Mouse (Mus musculus): ENCODE measurements around the gene Tbxa2r. TPM values are rescaled to one million over a fixed set of nuclear protein-coding genes. Genes with fewer than 3 reads are reported as not detected.

Gene Tbxa2r
- total RNA-seq (2021) = 1 to 10 TPM in 1 of 2 experiments, under 1 TPM in 1; 0.74 to 1.0 TPM
- long read RNA-seq, partial matches to known transcripts = 1 of 3 reads
- long read RNA-seq, other reads (novel, unspliced or antisense) = 0 of 3 reads

GRCm38 (mm10) chr10:81328386-81328785 is at the start of gene Tbxa2r:
Gene Tbxa2r, plus strand, starts transcription at chr10:81328731.
- DNase-seq (ENCODE audit: low spot score in 2 of 2) = no peak

GRCm38 (mm10) chr10:81279496-81279895 is 49.0 kb upstream of the Tbxa2r start:
- no peak for DNase-seq (ENCODE audit: low spot score in 2 of 2)

- DNase-seq (ENCODE audit: low spot score in 2 of 2) = no peak
Measured at GRCm38 (mm10) chr10:81284189-81284588, 44.3 kb upstream of the Tbxa2r start.

GRCm38 (mm10) chr10:81284719-81285118 is 43.8 kb upstream of the Tbxa2r start:
- no peak for DNase-seq (ENCODE audit: low spot score in 2 of 2)

GRCm38 (mm10) chr10:81285694-81286450 is 42.7 kb upstream of the Tbxa2r start:
- peak; percentile 67 to 81 for DNase-seq (ENCODE audit: low spot score in 2 of 2)

- DNase-seq (ENCODE audit: low spot score in 2 of 2) = no peak
Measured at GRCm38 (mm10) chr10:81286586-81286985, 41.9 kb upstream of the Tbxa2r start.

- no peak for DNase-seq (ENCODE audit: low spot score in 2 of 2)
Measured at GRCm38 (mm10) chr10:81287513-81288157, 40.9 kb upstream of the Tbxa2r start.

- no peak for DNase-seq (ENCODE audit: low spot score in 2 of 2)
Measured at GRCm38 (mm10) chr10:81288601-81289000, 39.9 kb upstream of the Tbxa2r start.

- peak in 1 of 2 experiments; percentile 81 for DNase-seq (ENCODE audit: low spot score in 2 of 2)
Measured at GRCm38 (mm10) chr10:81289278-81289677, 39.3 kb upstream of the Tbxa2r start.

- no peak for DNase-seq (ENCODE audit: low spot score in 2 of 2)
Measured at GRCm38 (mm10) chr10:81289811-81290210, 38.7 kb upstream of the Tbxa2r start.

- no peak for DNase-seq (ENCODE audit: low spot score in 2 of 2)
Measured at GRCm38 (mm10) chr10:81290698-81291460, 37.7 kb upstream of the Tbxa2r start.

- DNase-seq (ENCODE audit: low spot score in 2 of 2) = no peak
Measured at GRCm38 (mm10) chr10:81291511-81292104, 36.9 kb upstream of the Tbxa2r start, which contains the start of gene Tjp3. Gene Tjp3, minus strand, starts transcription at chr10:81291581.

- DNase-seq (ENCODE audit: low spot score in 2 of 2) = peak; percentile 99 to 100
Measured at GRCm38 (mm10) chr10:81292554-81293333, 35.8 kb upstream of the Tbxa2r start, which contains the start of gene Pip5k1c. Gene Pip5k1c, plus strand, starts transcription at chr10:81292963.

- DNase-seq (ENCODE audit: low spot score in 2 of 2) = no peak
Measured at GRCm38 (mm10) chr10:81293334-81294030, 35.0 kb upstream of the Tbxa2r start.

- DNase-seq (ENCODE audit: low spot score in 2 of 2) = no peak
Measured at GRCm38 (mm10) chr10:81294442-81294841, 34.1 kb upstream of the Tbxa2r start.

GRCm38 (mm10) chr10:81295185-81295584 is 33.3 kb upstream of the Tbxa2r start:
- DNase-seq (ENCODE audit: low spot score in 2 of 2) = no peak

- DNase-seq (ENCODE audit: low spot score in 2 of 2) = no peak
Measured at GRCm38 (mm10) chr10:81297246-81297645, 31.3 kb upstream of the Tbxa2r start.

- DNase-seq (ENCODE audit: low spot score in 2 of 2) = no peak
Measured at GRCm38 (mm10) chr10:81297845-81298244, 30.7 kb upstream of the Tbxa2r start.

GRCm38 (mm10) chr10:81298369-81299100 is 30.0 kb upstream of the Tbxa2r start:
- DNase-seq (ENCODE audit: low spot score in 2 of 2) = peak; percentile 59 to 68
